Mouse (Mus musculus) erythroblast, embryonic 14.5 days (primary cell): ENCODE data around the gene Hist1h3f.

ENCODE experiments used
- GATA1 ChIP-seq: IDR thresholded peaks from 2 replicates; pipeline ENCODE4 v1.6.1; 2012; ENCODE audit warnings: low read length, inconsistent platforms, mixed read lengths
- TAL1 ChIP-seq: IDR thresholded peaks from 3 replicates; pipeline ENCODE4 v1.6.1; 2012; ENCODE audit warnings: low read length, inconsistent platforms, mixed read lengths

GRCm38 (mm10) chr13:23593051-23593770 is 49.4 kb downstream of the Hist1h3f start:
- TF ChIP-seq GATA1 (peak; percentile 59), TAL1 (no peak)
